Mouse (Mus musculus): ENCODE data around the gene Rbms3. TPM values are rescaled to one million over a fixed set of nuclear protein-coding genes. Genes with fewer than 3 reads are reported as not detected.

The Rbms3 gene
- polyA plus RNA-seq, 1 experiment from 2014 or later: 23.5 TPM

DNA sequence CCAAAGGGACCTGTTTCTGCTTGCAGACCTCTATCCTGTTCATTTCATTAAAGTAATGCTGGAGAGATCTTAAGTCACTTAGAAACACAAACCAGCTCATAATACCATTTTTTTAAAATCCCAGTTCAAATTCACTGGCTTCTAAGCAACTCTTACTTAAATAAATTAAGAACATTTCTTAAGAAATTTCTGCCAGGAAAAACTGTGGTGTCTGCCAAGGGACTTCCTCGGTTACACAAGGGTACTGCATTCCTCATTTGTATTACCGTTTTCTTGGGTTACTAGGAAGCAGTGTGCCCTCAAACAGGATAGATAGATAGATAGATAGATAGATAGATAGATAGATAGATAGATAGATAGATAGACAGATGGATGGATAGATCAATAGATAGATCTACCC is 627.6 kb downstream of the Rbms3 start:
- Histone ChIP-seq H3K4me3 (ENCODE audit: low read depth, low read length) (no peak overlapping the region), H3K27ac (ENCODE audit: low read depth, low read length) (no peak overlapping the region), H3K4me2 (no peak overlapping the region), H3K9ac (ENCODE audit: low read depth, low read length) (no peak overlapping the region), H3K9me3 (ENCODE audit: control insufficient read depth, low read length) (no peaks in the 10 kb centered on the region), H3K4me1 (replicated peaks; ENCODE audit: control insufficient read depth, insufficient read depth, low read length) (no peaks in the 10 kb centered on the region), H3K36me3 (ENCODE audit: control insufficient read depth, insufficient read depth, low read length) (no peaks in the 10 kb centered on the region), H3K27me3 (replicated peaks; ENCODE audit: control insufficient read depth, insufficient read depth, low read length) (no peaks in the 10 kb centered on the region)
- WGBS: 79% methylated on average over 2 of the region's 2 CpGs
- DNase-seq (ENCODE audit: low spot score) (no peak), ATAC-seq (replicated peaks; ENCODE audit: low FRiP score) (no peak)

DNA sequence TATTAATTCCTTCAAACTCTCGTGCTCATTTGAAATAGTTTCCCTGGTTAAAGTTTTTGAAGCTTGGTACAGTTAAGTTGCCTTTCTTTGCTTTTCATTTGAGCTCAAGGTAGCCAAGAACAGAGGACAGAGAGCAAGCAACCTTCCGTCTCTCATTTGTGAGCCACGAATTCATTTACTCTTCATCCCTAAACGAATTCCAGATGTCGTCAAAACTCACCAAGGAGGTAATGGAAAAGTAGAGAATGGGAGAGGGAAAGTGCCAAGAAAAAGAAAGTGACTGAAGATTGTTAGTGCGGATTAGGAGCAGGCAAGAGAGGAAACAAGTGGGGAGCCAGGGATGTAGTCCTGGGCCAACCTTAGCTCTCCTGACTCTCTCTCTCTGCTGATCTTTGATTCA is 630.5 kb downstream of the Rbms3 start:
- Histone ChIP-seq H3K4me1 (replicated peaks; ENCODE audit: control insufficient read depth, insufficient read depth, low read length) (no peaks in the 10 kb centered on the region), H3K4me3 (ENCODE audit: low read depth, low read length) (no peak overlapping the region), H3K9me3 (ENCODE audit: control insufficient read depth, low read length) (no peaks in the 10 kb centered on the region), H3K9ac (ENCODE audit: low read depth, low read length) (no peak overlapping the region), H3K4me2 (no peak overlapping the region), H3K36me3 (ENCODE audit: control insufficient read depth, insufficient read depth, low read length) (no peaks in the 10 kb centered on the region), H3K27me3 (replicated peaks; ENCODE audit: control insufficient read depth, insufficient read depth, low read length) (no peaks in the 10 kb centered on the region), H3K27ac (ENCODE audit: low read depth, low read length) (no peak overlapping the region)
- no peak for DNase-seq (ENCODE audit: low spot score)
- WGBS: 68% methylated on average over 6 of the region's 6 CpGs
- no peak for ATAC-seq (replicated peaks; ENCODE audit: low FRiP score)

DNA sequence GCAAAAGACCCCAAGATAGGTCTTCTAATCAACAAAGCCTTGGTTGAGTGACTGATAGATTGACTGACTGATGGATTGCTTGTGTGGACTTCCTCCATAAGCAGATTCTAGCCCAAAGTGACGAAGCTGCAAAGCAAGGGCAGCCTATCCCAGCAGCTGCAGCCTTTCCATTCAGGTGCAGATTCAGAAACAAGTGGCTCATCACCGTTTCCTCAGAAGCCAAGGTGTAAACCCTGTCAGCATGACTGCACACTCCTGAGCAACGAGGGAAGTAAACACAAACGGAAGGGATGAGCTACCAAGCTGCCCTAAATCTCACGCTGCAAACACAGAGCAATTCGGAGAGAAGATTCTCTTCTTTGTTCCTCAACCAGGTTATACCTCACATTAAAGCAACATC is 639.4 kb downstream of the Rbms3 start:
- DNase-seq (ENCODE audit: low spot score): no peak
- Histone ChIP-seq H3K4me2 (no peak overlapping the region), H3K9ac (ENCODE audit: low read depth, low read length) (no peak overlapping the region), H3K4me1 (replicated peaks; ENCODE audit: control insufficient read depth, insufficient read depth, low read length) (no peaks in the 10 kb centered on the region), H3K36me3 (ENCODE audit: control insufficient read depth, insufficient read depth, low read length) (no peaks in the 10 kb centered on the region), H3K9me3 (ENCODE audit: control insufficient read depth, low read length) (no peaks in the 10 kb centered on the region), H3K4me3 (ENCODE audit: low read depth, low read length) (no peak overlapping the region), H3K27ac (ENCODE audit: low read depth, low read length) (no peak overlapping the region), H3K27me3 (replicated peaks; ENCODE audit: control insufficient read depth, insufficient read depth, low read length) (no peaks in the 10 kb centered on the region)
- 79% methylated on average over 6 of the region's 6 CpGs for WGBS
- no peak for ATAC-seq (replicated peaks; ENCODE audit: low FRiP score)

DNA sequence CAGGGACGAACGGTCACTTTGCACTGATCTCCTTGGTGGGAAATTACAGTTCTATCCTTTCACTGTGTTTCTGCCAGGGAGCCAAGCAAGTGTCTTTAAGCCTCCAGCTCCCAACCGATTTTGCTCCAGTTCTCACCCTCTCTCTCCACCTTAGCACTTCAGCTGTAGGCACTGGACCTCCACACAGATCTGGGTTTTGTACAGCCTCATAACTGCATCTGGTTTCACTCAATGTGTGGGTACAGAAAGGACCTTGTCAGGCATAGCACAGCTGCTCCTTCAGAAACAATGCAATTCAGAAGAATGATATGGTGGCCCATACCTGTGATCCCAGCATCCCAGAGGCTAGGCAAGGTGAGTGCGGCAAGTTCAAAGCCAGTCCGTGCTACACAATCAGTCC is 648.9 kb downstream of the Rbms3 start:
- no peak for ATAC-seq (replicated peaks; ENCODE audit: low FRiP score)

GRCm38 (mm10) chr9:116977428-116977827 is 652.3 kb downstream of the Rbms3 start:
- DNase-seq (ENCODE audit: low spot score): no peak

More for the DNA sequence above, 648.9 kb downstream of the Rbms3 start:
- Histone ChIP-seq H3K27me3 (replicated peaks; ENCODE audit: control insufficient read depth, insufficient read depth, low read length) (no peaks in the 10 kb centered on the region), H3K9me3 (ENCODE audit: control insufficient read depth, low read length) (no peaks in the 10 kb centered on the region), H3K36me3 (ENCODE audit: control insufficient read depth, insufficient read depth, low read length) (no peaks in the 10 kb centered on the region), H3K4me3 (ENCODE audit: low read depth, low read length) (no peak overlapping the region), H3K27ac (ENCODE audit: low read depth, low read length) (no peak overlapping the region), H3K4me1 (replicated peaks; ENCODE audit: control insufficient read depth, insufficient read depth, low read length) (no peaks in the 10 kb centered on the region), H3K9ac (ENCODE audit: low read depth, low read length) (no peak overlapping the region), H3K4me2 (no peak overlapping the region)
- WGBS: 80% methylated on average over 5 of the region's 5 CpGs
- DNase-seq (ENCODE audit: low spot score): no peak

DNA sequence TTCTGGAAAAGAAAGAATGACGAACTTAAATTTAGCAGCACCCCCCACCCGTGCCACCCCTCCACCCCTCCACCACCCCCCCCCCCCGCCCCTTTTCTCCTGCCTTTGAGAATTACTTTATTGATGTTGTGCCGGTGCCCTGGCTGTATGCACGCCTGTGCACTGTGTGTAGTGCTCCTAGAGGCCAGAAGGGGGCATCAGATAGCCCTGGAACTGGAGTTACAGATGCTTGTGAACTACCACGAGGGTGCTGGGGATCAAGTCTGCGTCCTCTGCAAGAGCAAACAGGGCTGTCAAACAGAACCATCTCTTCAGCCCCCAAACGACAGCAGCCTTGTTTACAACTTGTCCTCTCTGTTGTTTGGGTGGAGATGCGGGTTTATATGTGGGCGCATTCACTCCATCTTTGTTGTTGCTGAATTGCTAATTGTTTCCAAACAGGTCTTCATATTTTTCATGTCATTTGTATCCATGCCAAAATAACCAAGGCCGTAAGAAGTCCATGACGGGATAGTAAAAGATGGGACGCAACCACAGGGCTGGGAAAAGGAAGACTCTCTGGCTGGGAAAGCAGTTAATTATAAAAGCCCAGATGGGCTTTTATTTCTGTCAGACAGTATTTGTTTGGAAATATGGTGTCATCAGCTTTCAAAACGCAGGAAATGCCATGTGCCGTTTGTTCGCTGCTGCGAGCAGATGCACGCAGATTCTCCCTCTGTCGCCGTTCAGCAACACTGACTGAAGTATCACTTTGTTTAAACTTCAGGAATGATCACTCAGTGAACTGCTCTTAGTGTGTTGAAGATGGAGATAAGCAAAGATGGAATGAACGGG is 652.9 kb downstream of the Rbms3 start:
- ATAC-seq (replicated peaks; ENCODE audit: low FRiP score): no peak
- no peak for DNase-seq (ENCODE audit: low spot score)
- Histone ChIP-seq H3K27ac (ENCODE audit: low read depth, low read length) (no peak overlapping the region), H3K4me1 (replicated peaks; ENCODE audit: control insufficient read depth, insufficient read depth, low read length) (no peaks in the 10 kb centered on the region), H3K9me3 (ENCODE audit: control insufficient read depth, low read length) (no peaks in the 10 kb centered on the region), H3K4me2 (no peak overlapping the region), H3K9ac (ENCODE audit: low read depth, low read length) (no peak overlapping the region), H3K36me3 (ENCODE audit: control insufficient read depth, insufficient read depth, low read length) (no peaks in the 10 kb centered on the region), H3K27me3 (replicated peaks; ENCODE audit: control insufficient read depth, insufficient read depth, low read length) (no peaks in the 10 kb centered on the region), H3K4me3 (ENCODE audit: low read depth, low read length) (no peak overlapping the region)
- 84% methylated on average over 21 of the region's 21 CpGs for WGBS

More at GRCm38 (mm10) chr9:116977428-116977827, 652.3 kb downstream of the Rbms3 start:
- ATAC-seq (replicated peaks; ENCODE audit: low FRiP score): no peak
- Histone ChIP-seq H3K27ac (ENCODE audit: low read depth, low read length) (no peak overlapping the region), H3K9ac (ENCODE audit: low read depth, low read length) (no peak overlapping the region), H3K36me3 (ENCODE audit: control insufficient read depth, insufficient read depth, low read length) (no peaks in the 10 kb centered on the region), H3K9me3 (ENCODE audit: control insufficient read depth, low read length) (no peaks in the 10 kb centered on the region), H3K4me1 (replicated peaks; ENCODE audit: control insufficient read depth, insufficient read depth, low read length) (no peaks in the 10 kb centered on the region), H3K4me3 (ENCODE audit: low read depth, low read length) (no peak overlapping the region), H3K27me3 (replicated peaks; ENCODE audit: control insufficient read depth, insufficient read depth, low read length) (no peaks in the 10 kb centered on the region), H3K4me2 (no peak overlapping the region)
- WGBS: 81% methylated on average over 6 of the region's 6 CpGs

- H3K9me3 ChIP-seq (ENCODE audit: control insufficient read depth, low read length): no peaks in the 10 kb centered on the region
- no peak overlapping the region for H3K9ac ChIP-seq (ENCODE audit: low read depth, low read length)
- no peaks in the 10 kb centered on the region for H3K36me3 ChIP-seq (ENCODE audit: control insufficient read depth, insufficient read depth, low read length)
- no peaks in the 10 kb centered on the region for H3K4me1 ChIP-seq (replicated peaks; ENCODE audit: control insufficient read depth, insufficient read depth, low read length)
- ATAC-seq (replicated peaks; ENCODE audit: low FRiP score) (no peak), DNase-seq (ENCODE audit: low spot score) (no peak)
- no peak overlapping the region for H3K4me2 ChIP-seq
- no peak overlapping the region for H3K4me3 ChIP-seq (ENCODE audit: low read depth, low read length)
- H3K27me3 ChIP-seq (replicated peaks; ENCODE audit: control insufficient read depth, insufficient read depth, low read length): no peaks in the 10 kb centered on the region
- H3K27ac ChIP-seq (ENCODE audit: low read depth, low read length): no peak overlapping the region
- WGBS: 81% methylated on average over 4 of the region's 4 CpGs
Measured at GRCm38 (mm10) chr9:116975269-116975668, 654.4 kb downstream of the Rbms3 start.

DNA sequence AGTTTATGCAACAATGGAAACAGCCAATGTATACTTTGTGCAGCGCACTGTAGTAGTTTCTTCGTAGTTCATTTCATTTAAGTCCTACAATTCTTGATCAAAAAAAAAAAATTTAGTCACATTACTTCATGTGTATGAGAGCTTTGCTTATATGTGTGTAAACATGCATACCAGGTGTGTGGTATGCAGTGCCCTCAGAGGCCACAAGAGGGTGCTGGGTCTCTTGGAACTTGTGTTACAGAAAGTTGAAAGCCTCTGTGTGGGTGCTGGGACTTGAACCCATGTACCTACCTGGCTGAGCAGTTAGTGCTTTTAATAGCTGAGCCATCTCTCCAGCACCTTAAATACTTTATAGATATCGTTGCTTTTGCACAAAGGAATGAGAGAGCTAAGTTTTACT is 655.6 kb downstream of the Rbms3 start:
- Histone ChIP-seq H3K27ac (ENCODE audit: low read depth, low read length) (no peak overlapping the region), H3K9ac (ENCODE audit: low read depth, low read length) (no peak overlapping the region), H3K36me3 (ENCODE audit: control insufficient read depth, insufficient read depth, low read length) (no peaks in the 10 kb centered on the region), H3K4me3 (ENCODE audit: low read depth, low read length) (no peak overlapping the region), H3K27me3 (replicated peaks; ENCODE audit: control insufficient read depth, insufficient read depth, low read length) (no peaks in the 10 kb centered on the region), H3K9me3 (ENCODE audit: control insufficient read depth, low read length) (no peaks in the 10 kb centered on the region), H3K4me2 (no peak overlapping the region), H3K4me1 (replicated peaks; ENCODE audit: control insufficient read depth, insufficient read depth, low read length) (no peaks in the 10 kb centered on the region)
- ATAC-seq (replicated peaks; ENCODE audit: low FRiP score) (no peak), DNase-seq (ENCODE audit: low spot score) (no peak)
- WGBS: 77% methylated on average over 3 of the region's 3 CpGs

GRCm38 (mm10) chr9:116973594-116973993 is 656.1 kb downstream of the Rbms3 start:
- DNase-seq (ENCODE audit: low spot score): no peak
- H3K4me1 ChIP-seq (replicated peaks; ENCODE audit: control insufficient read depth, insufficient read depth, low read length): no peaks in the 10 kb centered on the region
- H3K27me3 ChIP-seq (replicated peaks; ENCODE audit: control insufficient read depth, insufficient read depth, low read length): no peaks in the 10 kb centered on the region
- no peaks in the 10 kb centered on the region for H3K9me3 ChIP-seq (ENCODE audit: control insufficient read depth, low read length)
- no peak for ATAC-seq (replicated peaks; ENCODE audit: low FRiP score)
- H3K27ac ChIP-seq (ENCODE audit: low read depth, low read length): no peak overlapping the region
- no peak overlapping the region for H3K4me3 ChIP-seq (ENCODE audit: low read depth, low read length)
- no peak overlapping the region for H3K9ac ChIP-seq (ENCODE audit: low read depth, low read length)
- no peak overlapping the region for H3K4me2 ChIP-seq
- no peaks in the 10 kb centered on the region for H3K36me3 ChIP-seq (ENCODE audit: control insufficient read depth, insufficient read depth, low read length)
- WGBS: 43% methylated on average over 2 of the region's 2 CpGs
